ENCODE assay signal across 10 mouse cellular contexts in genomic region chr7:141024865-141025838, GRCm38 (mm10). TPM values are rescaled to one million over a fixed set of nuclear protein-coding genes. Genes with fewer than 3 reads are reported as not detected.
DNase-seq lines count a peak whose midpoint lies in the region; ATAC-seq and TF ChIP-seq lines count a peak whose summit lies in the region.
"Had no signal": no experiment of that assay in that cellular context is flagged by ENCODE, and none has a peak within 500 bp of the region (broad histone marks: within the 10 kb centered on the region; RNA-seq: fewer than 3 reads in every experiment).

No protein-coding gene starts in this region.

- peak overlapping the region; percentile 60 for H3K27ac ChIP-seq in spleen, adult 2 months (ENCODE audit: insufficient read depth, low read length)
- peak overlapping the region; percentile 20; the same call in 1 of the 2 replicates for H3K27ac ChIP-seq in embryonic facial prominence, embryonic 12.5 days
- H3K27ac ChIP-seq in limb, embryonic 13.5 days, result peak overlapping the region; percentile 33; the same call in 1 of the 2 replicates
- H3K27ac ChIP-seq in stomach, postnatal 0 days (replicated peaks), result peak overlapping the region; percentile 31; the same call in 1 of the 2 replicates

- H3K36me3 ChIP-seq in spleen, adult 2 months (ENCODE audit: control insufficient read depth, insufficient read depth, low read length), result no peaks in the 10 kb centered on the region
- H3K36me3 ChIP-seq in embryonic facial prominence, embryonic 12.5 days, result no peaks in the 10 kb centered on the region
- no peaks in the 10 kb centered on the region for H3K36me3 ChIP-seq in limb, embryonic 13.5 days
- no peaks in the 10 kb centered on the region for H3K36me3 ChIP-seq in stomach, postnatal 0 days (ENCODE audit: control insufficient read depth, insufficient read depth, low read length)

- no peak overlapping the region for H3K9ac ChIP-seq in embryonic facial prominence, embryonic 12.5 days
- H3K9ac ChIP-seq in limb, embryonic 13.5 days, result no peak overlapping the region
- no peak overlapping the region for H3K9ac ChIP-seq in stomach, postnatal 0 days (ENCODE audit: low read length)

- 61% methylated on average over 6 of the region's 6 CpGs for WGBS in spleen, adult 2 months
- 38% methylated on average over 6 of the region's 6 CpGs for WGBS in embryonic facial prominence, embryonic 12.5 days
- WGBS in limb, embryonic 13.5 days, result 47% methylated on average over 6 of the region's 6 CpGs
- WGBS in stomach, postnatal 0 days, result 58% methylated on average over 6 of the region's 6 CpGs

- no peak overlapping the region for H3K4me3 ChIP-seq in spleen, adult 2 months (ENCODE audit: extremely low read depth, insufficient read depth, insufficient read length)
- H3K4me3 ChIP-seq in embryonic facial prominence, embryonic 12.5 days, result no peak overlapping the region
- no peak overlapping the region for H3K4me3 ChIP-seq in limb, embryonic 13.5 days
- no peak overlapping the region for H3K4me3 ChIP-seq in stomach, postnatal 0 days (ENCODE audit: low read depth, low read length)

- H3K4me2 ChIP-seq in embryonic facial prominence, embryonic 12.5 days (replicated peaks), result no peak overlapping the region
- no peak overlapping the region for H3K4me2 ChIP-seq in limb, embryonic 13.5 days (replicated peaks)
- no peak overlapping the region for H3K4me2 ChIP-seq in stomach, postnatal 0 days (replicated peaks; ENCODE audit: low read depth)

- no peaks in the 10 kb centered on the region; the same call in 1 of the 2 replicates for H3K4me1 ChIP-seq in spleen, adult 2 months (ENCODE audit: control insufficient read depth, insufficient read depth, insufficient read length)
- peaks cover 9% of the 10 kb centered on the region; the same call in 1 of the 2 replicates for H3K4me1 ChIP-seq in embryonic facial prominence, embryonic 12.5 days
- no peaks in the 10 kb centered on the region for H3K4me1 ChIP-seq in limb, embryonic 13.5 days
- no peaks in the 10 kb centered on the region for H3K4me1 ChIP-seq in stomach, postnatal 0 days (replicated peaks; ENCODE audit: control insufficient read depth, insufficient read depth)

- no peaks in the 10 kb centered on the region for H3K27me3 ChIP-seq in spleen, adult 2 months (ENCODE audit: control insufficient read depth, insufficient read depth, low read length)
- no peaks in the 10 kb centered on the region for H3K27me3 ChIP-seq in embryonic facial prominence, embryonic 12.5 days
- no peaks in the 10 kb centered on the region for H3K27me3 ChIP-seq in limb, embryonic 13.5 days
- H3K27me3 ChIP-seq in stomach, postnatal 0 days (ENCODE audit: control insufficient read depth, insufficient read depth, low read length), result no peaks in the 10 kb centered on the region

- no peaks in the 10 kb centered on the region for H3K9me3 ChIP-seq in embryonic facial prominence, embryonic 12.5 days
- H3K9me3 ChIP-seq in limb, embryonic 13.5 days, result no peaks in the 10 kb centered on the region
- no peaks in the 10 kb centered on the region for H3K9me3 ChIP-seq in stomach, postnatal 0 days (ENCODE audit: control insufficient read depth, low read length)

- no peak for TF ChIP-seq POLR2A in spleen, adult 2 months (IDR thresholded peaks at IDR 0.05; ENCODE audit: low read depth, low read length)

- no peak for ATAC-seq in embryonic facial prominence, embryonic 12.5 days (ENCODE audit: insufficient number of reproducible peaks, insufficient read depth, low FRiP score, low TSS enrichment)
- ATAC-seq in limb, embryonic 13.5 days (ENCODE audit: low FRiP score, low read depth), result no peak
- ATAC-seq in stomach, postnatal 0 days (ENCODE audit: low FRiP score, low TSS enrichment), result peak; percentile 40; the same call in 1 of the 2 replicates

- TF ChIP-seq CTCF in spleen, adult 2 months (IDR thresholded peaks at IDR 0.05; ENCODE audit: extremely low read depth, insufficient read depth, insufficient read length, insufficient replicate concordance), result no peak
- no peak for TF ChIP-seq CTCF in stomach, postnatal 0 days (IDR thresholded peaks at IDR 0.05; ENCODE audit: low read depth)

- no peak for DNase-seq in spleen, adult 2 months (ENCODE audit: low read depth in 1 of 2, low spot score in 2 of 2)
- no peak for DNase-seq in spleen, postnatal 14 days (ENCODE audit: low spot score in 2 of 2)
- no peak for DNase-seq in stomach, postnatal 0 days (ENCODE audit: low spot score)
- DNase-seq in gastrocnemius, postnatal 10 days, result no peak
- no peak for DNase-seq in ovary, adult 18-20 months (ENCODE audit: low spot score)
- DNase-seq in cerebellum, adult 11 months, result no peak
- DNase-seq: cerebellum, adult 2 months had no signal

- no peak for TF ChIP-seq EP300 in stomach, postnatal 0 days (optimal IDR thresholded peaks at IDR 0.05)

RNA-seq across cellular contexts. Expression of gene Gm17387, which starts 3.8 kb away (rescaled TPM):
- polyA plus RNA-seq in spleen, adult 2 months (2012; rRNA removed), result not detected in 2 replicates
- not detected in 2 replicates for polyA plus RNA-seq in embryonic facial prominence, embryonic 12.5 days (2016; fragmentation: Nextera tagmentation; extraction: Ambion mirVana)
- polyA plus RNA-seq in limb, embryonic 13.5 days (2015; fragmentation: Nextera tagmentation; extraction: Ambion mirVana), result not detected in 2 replicates
- polyA plus RNA-seq in stomach, postnatal 0 days (2015; fragmentation: Nextera tagmentation; extraction: Ambion mirVana), result not detected in 2 replicates
- not detected for total RNA-seq in gastrocnemius, postnatal 10 days (2021)
- total RNA-seq: layer of hippocampus, adult 18-20 months had no signal
- polyA plus RNA-seq: cerebellum, adult 2 months had no signal

RNA-seq across cellular contexts. Expression of gene Ifitm6, which starts 7.4 kb away (rescaled TPM):
- 25.5 and 45.9 TPM in 2 replicates for polyA plus RNA-seq in spleen, adult 2 months (2012; rRNA removed)
- polyA plus RNA-seq in embryonic facial prominence, embryonic 12.5 days (2016; fragmentation: Nextera tagmentation; extraction: Ambion mirVana), result 0.43 TPM in 1 of 2 replicates, not detected in the other
- polyA plus RNA-seq in limb, embryonic 13.5 days (2015; fragmentation: Nextera tagmentation; extraction: Ambion mirVana), result 0.31 TPM in 1 of 2 replicates, not detected in the other
- 0.40 and 0.63 TPM in 2 replicates for polyA plus RNA-seq in stomach, postnatal 0 days (2015; fragmentation: Nextera tagmentation; extraction: Ambion mirVana)
- total RNA-seq in gastrocnemius, postnatal 10 days (2021), result under 1 TPM; 0.49 to 0.84 TPM
- total RNA-seq: layer of hippocampus, adult 18-20 months had no signal

RNA-seq across cellular contexts. Expression of gene Ifitm3, which starts 14.6 kb away (rescaled TPM):
- polyA plus RNA-seq in spleen, adult 2 months (2012; rRNA removed), result 177 and 277 TPM in 2 replicates
- 48.0 and 52.4 TPM in 2 replicates for polyA plus RNA-seq in embryonic facial prominence, embryonic 12.5 days (2016; fragmentation: Nextera tagmentation; extraction: Ambion mirVana)
- polyA plus RNA-seq in limb, embryonic 13.5 days (2015; fragmentation: Nextera tagmentation; extraction: Ambion mirVana), result 121 and 130 TPM in 2 replicates
- polyA plus RNA-seq in stomach, postnatal 0 days (2015; fragmentation: Nextera tagmentation; extraction: Ambion mirVana), result 350 and 450 TPM in 2 replicates
- total RNA-seq in gastrocnemius, postnatal 10 days (2021), result 10 to 100 TPM; 54.7 to 70.0 TPM

RNA-seq across cellular contexts. Expression of gene B4galnt4, which starts 35.8 kb away (rescaled TPM):
- polyA plus RNA-seq in spleen, adult 2 months (2012; rRNA removed), result 0.79 and 1.9 TPM in 2 replicates
- 35.2 and 39.2 TPM in 2 replicates for polyA plus RNA-seq in embryonic facial prominence, embryonic 12.5 days (2016; fragmentation: Nextera tagmentation; extraction: Ambion mirVana)
- 21.5 and 26.9 TPM in 2 replicates for polyA plus RNA-seq in limb, embryonic 13.5 days (2015; fragmentation: Nextera tagmentation; extraction: Ambion mirVana)
- polyA plus RNA-seq in stomach, postnatal 0 days (2015; fragmentation: Nextera tagmentation; extraction: Ambion mirVana), result 1.2 and 1.5 TPM in 2 replicates
- under 1 TPM; 0.11 to 0.38 TPM for total RNA-seq in gastrocnemius, postnatal 10 days (2021)

RNA-seq across cellular contexts. Expression of gene Pkp3, which starts 52.9 kb away (rescaled TPM):
- 30.1 and 36.7 TPM in 2 replicates for polyA plus RNA-seq in spleen, adult 2 months (2012; rRNA removed)
- polyA plus RNA-seq in embryonic facial prominence, embryonic 12.5 days (2016; fragmentation: Nextera tagmentation; extraction: Ambion mirVana), result 13.3 and 16.2 TPM in 2 replicates
- polyA plus RNA-seq in limb, embryonic 13.5 days (2015; fragmentation: Nextera tagmentation; extraction: Ambion mirVana), result 23.9 and 25.5 TPM in 2 replicates
- 97.9 and 105 TPM in 2 replicates for polyA plus RNA-seq in stomach, postnatal 0 days (2015; fragmentation: Nextera tagmentation; extraction: Ambion mirVana)
- total RNA-seq in gastrocnemius, postnatal 10 days (2021), result not detected
- total RNA-seq: layer of hippocampus, adult 18-20 months had no signal

Comparison
In these comparisons a context has a peak if more than half of its experiments do, and no peak if none do; other contexts are left out.
1. RNA of gene Ifitm6, which starts 7.4 kb away (polyA plus RNA-seq): 25.5 to 45.9 TPM in spleen, adult 2 months; 0.43 TPM in embryonic facial prominence, embryonic 12.5 days, 0.40 to 0.63 TPM in stomach, postnatal 0 days and 0.31 TPM in limb, embryonic 13.5 days; every median in the first group is over 10 times any median in the second.
2. Peak in every context shown above with its lines, with median percentiles within 50 percentile points of each other: H3K27ac ChIP-seq.